Mouse (Mus musculus): Measurements from ENCODE around the gene Mkln1. TPM values are rescaled to one million over a fixed set of nuclear protein-coding genes. Genes with fewer than 3 reads are reported as not detected.
"Not testable (repeated sequence)": the region's sequence is repeated elsewhere in the genome, so short reads cannot be mapped to it uniquely, and the experiment has no call there.

Mkln1 gene
- total RNA-seq, 1 experiment from 2014 or later = 164 TPM

DNA sequence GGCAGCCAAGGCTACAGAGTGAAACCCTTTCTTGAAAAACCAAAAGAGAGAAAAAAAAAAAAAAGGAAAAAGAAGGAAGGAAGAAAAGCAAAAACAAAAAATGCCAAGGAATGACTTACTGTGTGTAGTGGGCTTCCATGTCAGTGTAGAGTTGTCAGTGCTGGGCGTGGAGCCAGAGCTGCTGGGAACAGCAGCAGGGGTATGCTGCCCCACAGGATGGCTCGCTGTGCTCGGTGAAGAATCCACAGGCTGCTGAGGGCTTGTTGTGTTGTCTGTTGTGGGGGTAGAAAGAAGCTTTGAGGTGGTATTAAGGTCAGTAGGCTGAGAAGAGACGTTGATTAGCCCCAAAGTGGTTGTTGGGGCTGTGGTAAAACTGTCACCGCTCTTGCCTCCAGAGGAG lies 129.8 kb downstream of the Mkln1 start:
- no peak for ATAC-seq (ENCODE audit: extremely low read depth, insufficient number of reproducible peaks, low FRiP score, poor library complexity, severe bottlenecking)

DNA sequence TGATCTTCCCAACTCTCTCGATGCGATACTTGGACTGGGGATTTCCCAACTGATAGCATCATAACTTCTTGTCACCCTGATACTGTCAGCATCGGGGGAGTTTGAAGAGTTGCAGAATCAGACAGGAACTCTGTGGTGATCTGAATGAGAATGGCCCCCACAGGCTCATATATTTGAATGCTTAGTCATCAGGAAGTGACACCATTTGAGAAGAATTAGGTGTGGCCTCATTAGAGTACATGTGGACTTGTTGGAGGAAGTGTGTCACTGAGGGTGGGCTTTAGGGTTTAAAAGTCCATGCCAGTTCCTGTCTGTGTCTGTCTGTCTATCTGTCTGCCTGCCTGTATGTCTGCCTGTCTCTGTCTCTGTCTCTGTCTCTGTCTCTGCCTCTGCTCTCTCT lies 133.3 kb downstream of the Mkln1 start:
- ATAC-seq (ENCODE audit: extremely low read depth, insufficient number of reproducible peaks, low FRiP score, poor library complexity, severe bottlenecking) = no peak

DNA sequence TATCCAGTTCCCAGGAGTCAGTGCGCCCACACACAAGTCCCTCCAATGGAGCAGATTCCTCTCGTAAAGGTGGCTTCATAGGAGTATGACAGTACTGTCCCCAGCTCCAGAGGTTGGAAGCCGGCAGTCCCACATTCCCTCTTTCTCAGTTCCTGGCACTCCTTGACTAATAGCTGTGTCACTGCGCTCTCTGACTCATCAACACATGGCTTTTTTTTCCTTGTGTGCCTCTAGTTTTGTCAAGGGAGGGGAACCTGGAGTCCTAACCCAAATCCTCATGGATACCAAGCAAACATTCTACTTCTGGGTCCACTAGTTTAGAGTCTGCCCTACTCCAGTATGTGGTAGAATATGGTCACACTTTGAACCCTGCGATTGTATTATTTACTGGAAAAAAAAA lies 136.2 kb downstream of the Mkln1 start:
- no peak for ATAC-seq (ENCODE audit: extremely low read depth, insufficient number of reproducible peaks, low FRiP score, poor library complexity, severe bottlenecking)

DNA sequence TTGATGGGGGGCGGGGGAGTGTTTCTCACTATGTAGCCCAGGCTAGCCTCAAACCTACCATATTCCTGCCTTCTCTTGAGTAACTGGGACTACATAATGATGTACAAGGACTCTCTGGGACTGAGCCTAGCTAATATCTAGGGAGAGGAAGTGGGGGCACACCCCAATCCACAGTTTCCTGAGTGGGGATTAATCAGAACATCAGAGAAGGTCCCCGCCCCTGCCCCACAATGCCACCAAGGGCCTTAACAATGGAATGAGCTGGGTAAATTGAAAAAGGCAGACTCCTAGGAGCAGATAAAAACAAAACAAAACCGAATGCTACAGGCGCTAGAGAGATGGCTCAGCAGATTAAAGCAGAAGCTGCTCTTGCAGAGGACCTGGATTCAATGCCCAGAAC lies 138.7 kb downstream of the Mkln1 start:
- ATAC-seq (ENCODE audit: extremely low read depth, insufficient number of reproducible peaks, low FRiP score, poor library complexity, severe bottlenecking) = no peak

DNA sequence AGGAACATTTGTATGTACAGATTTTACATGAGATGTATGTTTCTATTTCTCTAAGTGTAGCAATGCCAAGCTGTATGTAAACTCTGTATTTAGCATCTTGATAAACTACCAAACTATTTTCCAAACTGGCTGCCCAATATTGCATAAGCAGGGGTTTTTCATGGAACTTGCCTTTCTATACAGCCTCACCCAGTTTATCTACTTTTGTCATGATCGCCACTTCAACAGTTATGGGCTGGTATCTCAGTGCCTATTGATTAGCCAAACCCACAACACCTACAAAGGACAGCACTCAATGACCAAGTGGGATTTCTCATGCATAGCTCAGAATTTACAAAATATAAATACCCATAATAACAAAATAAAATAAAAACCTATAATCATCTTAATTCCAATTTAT lies 139.6 kb downstream of the Mkln1 start:
- no peak for ATAC-seq (ENCODE audit: extremely low read depth, insufficient number of reproducible peaks, low FRiP score, poor library complexity, severe bottlenecking)

DNA sequence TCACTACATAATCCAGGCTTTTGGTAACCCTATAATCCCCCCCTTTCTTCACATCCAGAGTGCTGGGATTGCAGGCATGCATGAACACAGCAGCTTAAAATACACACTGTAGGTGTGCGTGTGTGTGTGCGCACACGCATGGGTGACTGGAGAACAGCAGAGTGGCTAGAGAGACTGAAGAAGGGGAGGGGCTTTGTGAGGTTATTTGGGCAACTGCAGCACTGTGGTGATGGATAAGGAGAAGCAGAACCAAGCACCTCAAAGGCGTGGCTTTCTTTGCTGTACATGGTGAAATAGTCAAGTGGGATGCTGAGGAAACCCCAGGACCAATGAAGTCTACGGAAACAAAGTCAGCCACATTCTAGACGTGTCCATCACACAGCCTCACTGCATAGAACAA lies 141.5 kb downstream of the Mkln1 start:
- no peak for ATAC-seq (ENCODE audit: extremely low read depth, insufficient number of reproducible peaks, low FRiP score, poor library complexity, severe bottlenecking)

DNA sequence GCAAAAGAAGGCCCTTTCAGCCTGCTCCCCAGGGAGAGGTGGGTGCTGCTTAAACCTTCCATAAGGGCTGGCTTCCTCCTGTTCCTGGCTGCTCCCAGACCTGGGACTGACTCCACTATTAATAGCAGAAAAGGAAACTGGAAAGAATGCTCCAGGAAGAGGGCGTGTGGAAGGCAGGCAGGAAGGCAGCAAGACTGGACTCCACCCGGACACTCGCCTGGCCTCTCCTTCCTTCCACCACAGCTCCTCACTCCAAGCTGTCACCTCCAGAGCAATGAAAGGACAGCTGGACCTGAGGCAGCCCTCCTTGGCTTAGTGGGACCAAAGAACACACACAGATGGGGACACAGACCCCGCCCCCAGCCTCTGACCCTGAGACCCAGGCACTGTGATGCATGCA lies 145.8 kb downstream of the Mkln1 start:
- no peak for ATAC-seq (ENCODE audit: extremely low read depth, insufficient number of reproducible peaks, low FRiP score, poor library complexity, severe bottlenecking)

DNA sequence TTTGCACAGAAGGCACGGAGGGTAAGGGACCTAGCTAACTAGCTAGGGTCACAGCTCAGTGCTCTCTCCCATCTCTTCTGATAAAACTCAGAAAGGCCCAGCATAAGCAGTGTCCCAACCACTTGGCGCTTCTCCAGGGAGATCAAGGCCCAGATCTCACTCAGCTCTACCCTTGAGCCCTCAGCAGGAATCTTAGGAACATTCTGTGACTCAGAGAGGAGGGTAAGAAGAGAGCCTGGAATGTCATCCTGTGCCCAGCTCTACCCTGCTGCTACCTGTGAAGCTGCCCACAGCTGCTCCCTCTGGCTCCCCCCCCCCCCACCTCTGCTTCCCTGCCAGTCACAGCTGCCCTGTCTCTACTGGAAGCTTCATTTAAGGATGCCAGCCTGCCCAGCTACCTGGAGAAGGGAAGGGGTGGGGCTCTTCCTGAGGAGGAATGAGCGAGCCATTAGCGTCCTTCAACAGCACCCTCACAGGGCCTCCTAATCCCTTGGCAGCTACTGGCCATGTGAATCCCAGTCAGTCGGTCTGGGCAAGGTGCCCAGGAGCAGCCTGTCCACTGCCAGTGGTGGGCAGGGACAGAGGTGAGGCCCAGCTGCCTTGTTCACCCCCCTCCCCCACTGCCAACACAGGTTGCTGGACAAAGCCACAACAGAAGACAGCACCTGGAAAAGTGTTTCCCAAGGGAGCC lies 151.0 kb downstream of the Mkln1 start:
- no peak for ATAC-seq (ENCODE audit: extremely low read depth, insufficient number of reproducible peaks, low FRiP score, poor library complexity, severe bottlenecking)

DNA sequence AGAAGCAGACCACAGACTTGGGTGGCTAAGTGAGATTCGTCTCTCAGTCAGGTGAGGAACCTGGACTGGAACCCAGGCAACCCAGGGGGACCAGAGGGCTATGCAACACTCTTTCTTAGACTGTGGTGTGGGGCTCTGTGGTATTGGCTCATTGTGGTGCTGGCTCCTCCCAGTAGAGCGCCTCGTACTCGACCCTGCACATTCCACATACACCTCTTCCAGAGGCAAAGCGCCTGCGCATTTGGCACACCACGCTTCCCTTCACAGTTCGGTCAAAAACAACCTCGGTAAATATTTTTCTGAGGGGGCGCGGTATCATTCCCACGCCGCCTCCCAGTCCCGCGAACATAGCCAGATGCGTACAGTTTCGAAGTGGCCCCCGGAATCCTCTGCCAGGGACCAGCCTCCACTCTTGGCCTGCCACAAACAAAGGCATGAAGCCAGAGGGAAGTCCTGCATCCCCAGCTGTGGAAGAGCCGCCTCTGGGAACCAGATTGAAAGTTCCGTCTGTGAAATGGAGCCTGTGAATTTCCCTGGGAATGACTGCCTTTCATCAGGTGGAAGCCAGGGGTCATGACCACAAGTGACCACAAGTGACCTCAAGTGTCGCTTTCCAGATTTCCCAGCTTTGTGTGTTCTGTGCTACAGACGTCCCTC lies 152.5 kb downstream of the Mkln1 start:
- no peak for ATAC-seq (ENCODE audit: extremely low read depth, insufficient number of reproducible peaks, low FRiP score, poor library complexity, severe bottlenecking)

DNA sequence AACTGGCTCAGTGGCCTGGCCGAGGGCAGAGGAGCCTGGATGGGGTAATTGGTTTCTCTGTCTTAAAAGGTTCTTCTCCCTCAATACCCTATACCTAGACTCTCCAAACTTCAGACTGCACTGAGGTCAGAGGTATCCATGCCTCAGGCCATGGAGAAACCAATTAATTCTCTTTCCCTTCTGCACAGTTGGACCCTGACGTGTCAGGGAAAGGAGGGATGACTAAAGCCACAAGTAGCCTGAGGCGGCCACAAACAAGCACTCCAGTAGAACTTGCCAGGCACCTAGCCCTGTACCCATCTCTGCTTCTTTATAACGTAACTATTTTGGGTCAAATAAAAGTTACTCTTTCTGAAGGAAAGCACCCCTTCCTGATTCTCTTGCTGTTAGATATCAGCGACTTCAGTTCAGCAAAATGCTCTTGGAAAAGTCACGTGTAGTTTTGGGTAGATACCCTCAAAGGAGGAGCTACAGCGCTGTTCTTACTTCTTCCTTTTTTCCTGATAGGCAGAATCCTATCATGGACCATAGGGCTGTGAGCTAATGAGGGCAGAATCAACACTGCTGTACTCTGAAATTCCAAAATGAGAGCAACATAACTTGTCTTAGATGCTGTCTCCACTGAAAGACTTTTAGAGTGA lies 158.0 kb downstream of the Mkln1 start:
- no peak for ATAC-seq (ENCODE audit: extremely low read depth, insufficient number of reproducible peaks, low FRiP score, poor library complexity, severe bottlenecking)

DNA sequence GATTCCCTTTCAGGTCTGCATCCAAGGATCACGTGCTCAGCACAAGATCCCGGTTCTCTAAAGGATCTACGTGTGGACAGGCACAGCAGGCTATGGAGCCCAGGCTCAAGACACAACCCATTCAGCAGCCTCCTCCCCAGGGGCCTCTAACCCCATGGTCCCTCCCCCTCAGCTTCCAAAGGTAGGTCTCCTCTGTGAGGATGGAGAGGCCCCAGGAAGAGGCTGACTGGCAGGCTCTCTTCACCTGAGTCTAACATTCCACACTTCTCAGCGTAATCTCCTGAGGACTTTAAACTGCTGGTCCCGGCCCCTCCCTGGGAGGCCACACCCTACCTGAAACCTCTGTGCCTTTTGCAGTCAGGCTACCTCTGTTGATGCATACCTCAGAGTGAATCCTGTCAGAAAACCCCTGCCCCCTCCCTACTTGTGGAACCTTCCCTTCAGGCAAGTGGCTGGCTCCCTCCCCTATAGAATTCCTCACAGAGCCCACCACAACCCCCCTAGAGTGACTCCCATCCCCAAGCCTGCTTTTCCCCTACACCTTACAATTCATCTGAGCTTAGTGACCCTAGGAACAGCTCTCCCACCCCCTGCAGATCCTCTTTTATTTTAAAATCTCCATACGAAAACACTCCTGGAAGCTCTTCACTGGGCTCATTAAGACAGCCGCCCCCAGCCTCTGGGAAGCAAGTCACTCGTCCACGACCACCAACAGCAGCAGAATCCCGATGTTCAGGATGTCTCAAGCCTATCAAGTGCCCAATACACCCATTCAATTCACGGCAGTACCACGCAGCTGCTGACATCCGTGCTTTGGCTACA lies 161.8 kb downstream of the Mkln1 start:
- no peak for ATAC-seq (ENCODE audit: extremely low read depth, insufficient number of reproducible peaks, low FRiP score, poor library complexity, severe bottlenecking)

DNA sequence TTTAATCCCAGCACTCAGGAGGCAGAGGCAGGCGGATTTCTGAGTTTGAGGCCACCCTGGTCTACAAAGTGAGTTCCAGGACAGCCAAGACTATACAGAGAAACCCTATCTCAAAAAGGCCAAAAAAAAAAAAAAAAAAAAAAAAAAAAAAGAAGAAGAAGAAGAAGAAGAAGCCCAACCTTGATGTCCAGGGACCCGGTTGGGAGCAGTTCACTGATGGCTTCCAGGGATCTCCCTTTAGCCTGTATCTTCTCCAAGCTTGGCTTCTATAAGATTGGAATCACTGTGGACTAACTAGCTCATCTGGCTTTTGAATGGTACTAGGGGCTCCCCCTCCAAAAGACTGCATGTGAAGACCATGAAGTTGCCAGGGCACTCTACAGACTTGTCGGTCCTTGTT lies 163.4 kb downstream of the Mkln1 start:
- ATAC-seq (ENCODE audit: extremely low read depth, insufficient number of reproducible peaks, low FRiP score, poor library complexity, severe bottlenecking) = not testable (repeated sequence)

DNA sequence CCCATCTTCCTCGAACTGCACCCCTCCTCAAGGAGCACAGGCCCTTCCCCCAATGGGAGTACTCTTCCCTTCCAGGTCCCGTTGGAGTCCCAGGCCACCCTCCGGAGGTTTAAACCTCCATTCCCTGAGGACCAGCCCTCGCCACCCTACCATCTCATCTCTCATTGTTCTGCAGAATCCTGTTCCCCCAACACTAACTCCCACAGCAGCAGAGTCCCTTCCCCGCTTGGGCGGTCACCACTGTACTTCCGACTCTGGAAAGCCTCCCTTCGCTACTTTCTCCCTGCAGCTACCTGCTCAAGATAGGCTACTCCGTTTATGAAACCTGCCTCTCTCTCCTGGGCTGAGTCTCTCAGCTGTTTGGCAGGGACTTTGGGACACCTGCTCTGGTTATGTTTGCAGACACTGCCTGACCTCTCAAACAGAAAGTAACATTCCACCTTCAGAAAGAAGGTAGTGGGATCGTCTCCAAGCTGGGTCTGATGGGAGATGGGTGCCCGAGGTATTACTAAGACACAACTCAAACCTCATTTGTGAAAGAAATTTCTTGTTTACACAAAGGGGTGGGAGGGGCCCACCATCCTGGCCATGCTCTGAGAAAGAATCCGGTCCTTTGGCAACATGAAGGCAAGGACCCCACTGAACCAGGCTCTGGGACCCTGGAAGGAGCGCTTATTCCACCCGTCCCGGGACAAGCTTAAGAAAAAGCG lies 164.0 kb downstream of the Mkln1 start:
- ATAC-seq (ENCODE audit: extremely low read depth, insufficient number of reproducible peaks, low FRiP score, poor library complexity, severe bottlenecking) = no peak

DNA sequence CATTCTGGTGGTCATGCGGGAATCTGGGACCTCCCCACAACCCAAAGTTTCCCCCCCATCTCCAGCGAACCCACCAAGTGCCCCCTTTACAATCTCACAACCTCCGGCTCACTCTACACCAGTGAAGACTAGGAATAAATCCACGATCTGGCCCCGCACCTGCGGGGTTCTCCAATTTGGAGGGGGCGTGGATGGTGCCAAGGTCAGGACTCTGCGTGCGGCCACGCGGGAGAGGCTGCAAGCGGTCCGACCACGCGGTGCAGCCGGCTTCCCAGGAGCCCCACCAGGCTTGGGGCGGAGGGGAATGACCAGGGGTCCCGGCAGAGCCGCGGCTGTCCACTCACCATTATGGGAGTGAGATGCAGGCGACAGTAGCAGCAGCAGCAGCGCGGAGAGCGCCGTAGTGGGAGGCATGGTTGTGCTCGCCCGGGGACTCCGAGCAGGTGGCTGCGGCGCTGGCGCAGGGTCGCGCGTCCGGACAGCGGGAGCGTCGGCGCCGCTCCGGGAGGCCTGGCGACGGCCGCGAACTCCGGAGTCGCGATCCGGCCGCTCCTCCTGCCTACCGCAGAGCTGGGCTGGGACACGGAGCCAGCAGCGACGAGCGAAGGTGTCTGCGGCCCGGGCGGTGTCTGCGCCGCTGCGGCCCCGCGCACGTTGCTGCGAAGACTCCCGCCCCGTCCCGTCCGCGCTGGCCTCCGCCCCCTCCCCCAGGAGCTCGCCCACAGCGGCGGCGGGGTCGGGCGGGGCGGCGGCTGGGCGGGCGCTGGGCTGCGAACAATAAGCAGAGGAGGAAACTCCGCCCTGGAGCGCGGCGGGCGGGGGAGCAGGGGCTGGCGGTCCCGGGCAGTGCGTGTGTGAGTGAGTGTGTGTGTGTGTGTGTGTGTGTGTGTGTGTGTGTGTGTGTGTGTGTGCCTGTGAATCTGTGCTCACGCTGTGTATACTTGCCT lies 165.0 kb downstream of the Mkln1 start, which contains the start of gene Podxl:
Gene Podxl (minus strand): TSS at position 747 of the 947 bp plus-strand sequence.
- ATAC-seq (ENCODE audit: extremely low read depth, insufficient number of reproducible peaks, low FRiP score, poor library complexity, severe bottlenecking) = no peak

DNA sequence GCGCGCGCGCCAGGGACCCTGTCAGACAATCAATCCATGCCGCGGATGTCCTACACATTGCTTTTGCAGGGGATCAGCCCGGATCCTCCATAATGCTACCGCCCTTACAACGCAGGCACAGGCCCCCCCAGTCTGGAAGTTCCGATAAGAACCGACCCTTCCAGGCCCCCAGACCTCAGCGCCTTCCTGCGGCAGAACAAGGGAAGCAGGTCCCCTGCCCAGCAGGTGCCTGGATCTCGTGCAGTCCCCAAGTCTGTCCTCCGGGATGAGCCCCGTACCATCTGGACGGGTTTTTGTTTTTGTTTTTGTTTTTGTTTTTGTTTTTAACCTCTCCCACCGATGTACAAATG lies 165.6 kb downstream of the Mkln1 start:
- ATAC-seq (ENCODE audit: extremely low read depth, insufficient number of reproducible peaks, low FRiP score, poor library complexity, severe bottlenecking) = no peak

DNA sequence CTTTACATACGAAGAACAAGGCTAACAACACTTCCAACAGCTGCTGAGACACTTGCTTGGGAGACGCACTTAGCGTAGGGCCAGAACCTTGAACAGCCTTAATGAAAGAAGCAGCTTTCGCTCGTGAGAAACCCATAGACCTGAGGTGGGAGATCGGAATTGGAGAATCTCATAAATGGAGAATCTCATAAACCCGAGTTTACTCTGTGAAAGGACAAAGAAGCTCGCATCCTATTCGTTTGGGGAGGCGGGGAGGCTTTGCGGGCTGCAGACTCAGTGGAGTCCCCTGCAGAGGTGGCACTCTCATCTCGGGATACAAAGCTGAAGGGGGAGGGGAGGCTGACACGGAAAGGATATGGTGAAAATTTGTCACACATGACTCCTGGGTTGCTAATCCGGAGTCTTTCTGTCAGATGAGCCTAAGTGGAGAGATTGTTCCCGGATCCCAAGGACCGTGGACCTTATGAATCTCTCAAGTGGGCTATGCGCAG lies 166.4 kb downstream of the Mkln1 start:
- no peak for ATAC-seq (ENCODE audit: extremely low read depth, insufficient number of reproducible peaks, low FRiP score, poor library complexity, severe bottlenecking)
